Mouse (Mus musculus) urinary bladder, postnatal 36 days (tissue): ENCODE results near the gene Axin1.
A peak's percentile ranks its signal among the peaks of the same experiment; 100 is the strongest.
"Not testable (repeated sequence)": the region's sequence is repeated elsewhere in the genome, so short reads cannot be mapped to it uniquely, and the experiment has no call there.

Experiments used
- DNase-seq, 2 experiments: peaks; one replicate each; pipeline ENCODE4 v3.0.0; 2022; ENCODE audit warnings: low spot score in 2 of 2, mixed read lengths in 1 of 2

Axin1 gene

GRCm38 (mm10) chr17:26119766-26120710 is 18.4 kb upstream of the Axin1 start:
- DNase-seq: peak in 1 of 2 experiments; percentile 44

DNA sequence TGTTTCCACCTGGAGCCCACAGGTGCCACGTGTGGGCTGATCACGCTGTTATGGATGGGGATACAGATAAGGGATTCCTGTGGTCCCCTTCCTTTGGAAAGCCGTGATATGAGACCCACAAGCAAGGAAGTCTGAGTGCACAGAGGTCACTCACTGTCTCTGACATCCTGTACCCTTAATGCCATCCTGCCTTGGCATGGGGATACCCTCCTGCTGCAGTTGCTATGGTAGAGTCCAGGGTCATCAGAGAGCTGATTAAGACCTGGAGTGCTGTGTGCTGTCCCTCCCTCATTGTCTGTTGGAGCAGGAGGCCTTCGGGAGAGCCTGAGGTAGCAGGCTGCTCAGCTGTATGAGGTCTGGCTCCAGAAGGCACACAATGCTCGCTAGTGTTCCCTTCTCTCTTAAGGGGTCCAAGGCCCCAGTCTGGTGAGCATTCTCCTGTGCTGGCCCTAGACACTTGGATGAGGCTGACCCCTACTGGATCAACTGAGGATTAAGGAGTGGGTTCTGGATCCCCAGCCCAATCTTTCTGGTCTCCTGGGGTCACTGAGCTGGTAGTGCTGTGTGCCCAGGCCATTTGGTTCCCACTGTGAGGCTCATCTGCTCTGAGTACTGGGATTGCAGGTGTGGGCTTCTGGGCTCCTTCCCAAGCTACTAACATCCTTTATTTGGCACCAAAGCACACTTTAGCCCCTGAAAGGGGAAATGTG is 15.9 kb upstream of the Axin1 start:
- DNase-seq: no peak

- DNase-seq: peak; percentile 87 to 88
Measured at GRCm38 (mm10) chr17:26123267-26123684, 15.2 kb upstream of the Axin1 start, which contains the start of gene Mrpl28. Mrpl28 (plus strand) TSS chr17:26123500.

GRCm38 (mm10) chr17:26124560-26124959 is 13.9 kb upstream of the Axin1 start:
- no peak for DNase-seq

DNA sequence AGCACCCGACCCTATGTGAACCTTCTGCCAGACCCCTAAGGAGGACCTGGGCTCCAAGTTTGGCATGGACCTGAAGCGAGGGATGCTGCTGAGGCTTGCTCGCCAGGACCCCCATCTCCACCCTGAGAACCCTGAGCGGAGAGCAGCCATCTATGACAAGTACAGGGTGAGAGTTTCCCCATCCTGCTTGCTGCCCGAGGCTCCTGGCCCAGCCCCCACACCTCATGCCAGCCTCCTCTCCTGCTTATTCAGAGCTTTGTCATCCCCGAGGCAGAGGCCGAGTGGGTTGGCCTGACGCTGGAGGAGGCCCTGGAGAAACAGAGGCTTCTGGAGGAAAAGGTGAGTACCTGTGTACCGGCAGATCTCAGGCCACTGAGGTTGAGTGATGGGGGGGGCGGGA is 13.3 kb upstream of the Axin1 start:
- no peak for DNase-seq

DNA sequence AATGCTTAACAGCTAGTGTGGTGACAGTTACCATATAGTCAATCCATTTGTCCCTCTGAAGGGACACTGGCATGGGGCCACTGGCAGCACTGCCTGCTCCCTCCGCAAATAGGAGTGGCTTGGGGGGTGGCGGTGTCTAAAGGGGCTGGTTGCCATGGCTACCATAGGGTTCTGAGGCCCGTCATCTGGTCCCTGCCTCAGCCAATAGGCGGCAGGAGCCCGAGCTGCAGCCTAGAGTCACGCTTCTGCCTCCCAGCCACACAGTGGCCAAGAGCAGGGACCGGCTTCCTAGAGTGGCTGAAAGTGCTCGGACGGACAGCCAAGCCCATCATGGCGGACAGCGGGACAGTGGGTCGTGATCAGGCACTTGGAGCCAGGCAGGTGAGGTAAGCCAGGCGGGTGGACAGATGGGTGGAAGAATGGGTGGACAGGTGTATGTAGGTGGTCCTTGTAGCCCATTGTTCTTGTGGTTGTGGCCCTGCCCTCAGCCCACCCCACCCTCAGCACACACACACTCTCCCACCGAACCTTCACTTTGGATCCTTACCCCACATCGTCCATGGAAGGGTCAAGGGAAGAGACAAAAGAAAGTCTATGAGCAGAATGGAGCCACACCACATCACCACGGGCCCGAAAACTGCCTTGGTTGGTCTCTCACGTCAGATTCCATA is 7.3 kb upstream of the Axin1 start:
- DNase-seq: no peak

DNA sequence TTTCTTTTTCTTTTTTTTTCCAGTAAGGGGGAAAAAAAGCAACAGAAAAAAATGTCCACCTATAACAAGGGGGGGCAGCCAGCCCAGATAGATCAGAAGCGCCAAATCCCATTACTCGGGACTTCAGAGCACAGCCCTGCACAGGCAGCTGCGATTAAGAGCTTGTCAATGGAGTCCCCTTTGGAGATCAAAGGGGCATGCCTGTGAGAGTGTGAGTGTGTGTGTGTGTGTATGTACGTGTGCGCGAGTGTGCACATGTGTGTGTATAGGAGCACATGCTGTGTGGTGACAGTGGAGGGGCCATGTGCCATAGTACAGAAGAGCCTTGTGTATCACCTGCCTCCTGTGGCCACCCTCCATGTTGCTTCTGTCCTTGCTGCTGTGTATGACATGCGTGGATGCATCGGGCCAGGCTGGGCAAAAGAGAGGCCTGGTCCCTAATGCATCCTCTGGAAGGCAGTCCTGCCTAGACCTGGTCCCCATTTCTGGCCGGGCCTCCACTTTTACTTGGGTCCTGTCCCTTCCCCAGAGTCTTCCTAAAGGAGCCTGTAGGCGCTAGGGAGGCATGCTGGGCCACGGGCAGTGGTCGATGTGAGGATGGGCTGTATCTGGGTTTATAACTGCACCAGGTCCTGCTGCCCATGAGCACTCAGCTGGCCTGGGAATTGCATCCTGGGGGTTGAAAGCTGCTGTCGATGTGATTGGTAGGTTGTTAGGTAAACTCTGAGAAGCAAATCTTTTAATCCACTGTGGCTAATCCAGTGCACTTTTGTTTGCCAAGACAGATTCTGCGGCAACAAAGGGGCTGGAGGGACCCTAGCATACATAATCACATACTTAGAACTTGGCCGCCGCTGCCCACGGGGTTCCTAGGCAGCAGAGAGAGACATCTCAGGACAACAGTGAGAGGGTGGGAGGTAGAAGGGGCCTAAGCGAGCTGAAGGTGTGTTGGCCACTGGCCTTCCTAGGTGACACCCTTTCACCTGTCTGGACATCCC is 6.3 kb upstream of the Axin1 start:
- DNase-seq: no peak

DNA sequence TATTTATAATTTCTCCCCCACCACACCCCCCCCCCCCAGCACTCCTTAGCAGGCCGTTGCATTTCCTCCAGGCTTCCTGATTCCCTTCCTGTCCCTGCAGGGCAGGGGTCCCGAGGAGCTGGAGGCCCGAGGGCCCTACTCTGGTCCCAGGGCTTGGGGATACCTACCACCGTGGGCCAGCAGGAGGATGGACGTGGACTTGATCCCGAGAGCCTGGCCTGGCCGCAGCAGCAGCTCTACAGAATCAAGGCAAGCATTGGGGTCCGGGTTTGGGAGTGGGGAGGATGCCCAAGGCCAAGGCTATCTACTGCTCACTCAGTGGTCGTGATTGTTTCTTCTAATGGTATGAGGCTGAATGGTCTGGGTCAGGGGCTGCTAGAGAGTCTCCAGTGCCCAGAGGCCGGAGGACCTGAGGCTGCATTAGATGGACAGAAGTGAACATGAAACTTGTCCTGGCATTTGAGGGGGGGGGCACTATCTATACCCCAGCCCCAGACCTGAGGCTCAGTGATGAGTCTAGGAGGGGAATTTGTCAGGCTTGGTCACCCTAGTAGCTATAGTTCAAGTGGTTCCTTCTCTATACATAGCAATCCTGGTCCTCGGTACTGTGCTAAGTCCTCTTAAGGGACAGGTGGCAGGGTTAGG is 1.3 kb upstream of the Axin1 start:
- DNase-seq: no peak

DNA sequence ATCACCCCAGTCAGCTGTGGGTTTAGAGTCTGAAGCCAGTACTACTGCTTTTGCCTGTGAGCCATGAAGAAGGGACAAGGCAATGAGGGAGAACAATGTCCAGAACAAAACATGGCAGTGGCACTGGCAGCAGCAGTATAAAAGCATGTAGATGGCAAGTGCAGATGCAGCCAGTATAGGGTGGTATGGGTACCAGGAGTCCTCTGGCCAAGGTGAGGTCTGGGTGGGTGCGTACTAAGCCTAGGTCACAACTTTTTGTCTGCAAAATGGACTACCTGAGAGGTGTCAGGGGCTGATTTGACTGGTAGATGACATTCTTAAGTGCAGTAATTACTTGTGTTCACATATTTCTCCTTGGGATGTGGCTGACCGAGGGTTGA is 747 bp upstream of the Axin1 start:
- no peak for DNase-seq

GRCm38 (mm10) chr17:26138901-26139381 is 453 bp downstream of the Axin1 start:
- peak; percentile 26 to 31 for DNase-seq

GRCm38 (mm10) chr17:26142796-26143195 is 4.3 kb downstream of the Axin1 start:
- no peak for DNase-seq

GRCm38 (mm10) chr17:26143386-26143785 is 4.9 kb downstream of the Axin1 start:
- no peak for DNase-seq

DNA sequence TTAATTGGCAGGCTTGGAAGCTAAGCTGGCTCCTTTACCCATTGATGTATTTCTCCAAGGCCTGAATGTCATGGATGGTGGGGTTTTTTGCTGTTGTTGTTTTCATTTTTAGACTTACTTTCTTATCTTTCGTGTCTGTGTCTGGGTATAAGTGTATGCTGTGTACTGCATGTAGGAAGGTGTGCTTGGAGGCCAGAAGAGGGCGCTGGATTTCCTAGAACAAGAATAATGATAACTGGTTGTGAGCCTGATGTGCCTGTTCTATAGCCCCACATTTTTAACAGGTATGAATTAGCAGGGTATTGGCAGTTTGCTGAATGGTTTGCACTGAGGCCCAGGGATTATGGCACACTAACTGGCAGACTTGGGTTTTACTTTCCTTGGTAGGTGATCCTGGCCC is 10.6 kb downstream of the Axin1 start:
- no peak for DNase-seq

- no peak for DNase-seq
Measured at GRCm38 (mm10) chr17:26151886-26152630, 13.6 kb downstream of the Axin1 start.

- DNase-seq: no peak
Measured at GRCm38 (mm10) chr17:26162736-26163135, 24.2 kb downstream of the Axin1 start.

GRCm38 (mm10) chr17:26168039-26168438 is 29.6 kb downstream of the Axin1 start:
- no peak for DNase-seq

DNA sequence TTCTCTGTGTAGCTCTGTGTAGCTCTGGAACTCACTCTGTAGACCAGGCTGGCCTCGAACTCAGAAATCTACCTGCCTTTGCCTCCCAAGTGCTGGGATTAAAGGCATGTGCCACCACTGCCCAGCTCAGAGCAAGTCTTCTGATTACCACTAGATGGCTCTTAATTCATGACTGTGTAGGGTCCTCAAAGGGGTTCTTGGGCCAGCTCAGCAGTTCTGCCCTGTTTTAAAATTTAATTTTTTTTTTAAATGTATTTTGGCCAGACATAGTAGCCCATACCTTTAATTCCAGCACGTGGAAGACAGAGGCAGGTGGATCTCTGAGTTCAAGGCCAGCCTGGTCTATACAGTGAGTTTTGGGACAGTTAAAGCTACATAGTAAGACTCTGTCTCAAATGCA is 36.8 kb downstream of the Axin1 start:
- not testable (repeated sequence) for DNase-seq

GRCm38 (mm10) chr17:26178611-26179010 is 40.1 kb downstream of the Axin1 start:
- no peak for DNase-seq

DNA sequence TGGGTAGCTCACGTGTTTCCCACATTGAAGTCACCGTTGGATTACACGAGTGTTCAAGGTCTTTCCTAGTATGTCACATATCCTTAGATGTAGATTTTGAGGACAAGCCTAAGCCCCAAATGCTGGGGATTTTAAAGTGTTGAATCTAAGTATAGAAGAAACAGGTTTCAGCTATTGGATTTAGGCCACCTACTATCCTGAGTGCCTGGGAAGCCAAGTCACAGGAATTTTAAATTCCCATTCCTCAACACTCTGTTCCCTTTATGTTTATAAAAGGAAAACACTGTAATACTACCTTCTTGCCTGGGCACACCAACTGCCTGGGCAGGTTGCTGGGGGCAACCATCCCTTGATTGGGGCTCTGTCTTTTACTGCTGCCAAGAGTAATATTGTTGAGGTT is 42.7 kb downstream of the Axin1 start:
- DNase-seq: no peak

GRCm38 (mm10) chr17:26187592-26187991 is 49.1 kb downstream of the Axin1 start:
- no peak for DNase-seq
